Mouse (Mus musculus) B cell, adult 62 days (primary cell): Measurements from ENCODE around the gene Cyp24a1. TPM values are rescaled to one million over a fixed set of nuclear protein-coding genes. Genes with fewer than 3 reads are reported as not detected.

Experiments used
- total RNA-seq: library from RNA; stranded (reverse); gene quantifications from 4 replicates; pipeline ENCODE4 v1.2.4, GENCODE M21; 2023

Gene Cyp24a1
- total RNA-seq: not detected in 4 replicates

GRCm38 (mm10) chr2:170497091-170497566, at the start of gene Cyp24a1:
Cyp24a1 (minus strand) TSS chr2:170497145.

GRCm38 (mm10) chr2:170496154-170496930, 603 bp downstream of the Cyp24a1 start, which contains the start of gene Pfdn4:
Pfdn4 (plus strand) TSS chr2:170496428.

Other genes starting within 250 kb of the Cyp24a1 start
- 0.24 to 0.66 TPM in 2 of 4 replicates, not detected in the others for gene Bcas1, start 69.3 kb downstream of the Cyp24a1 start, total RNA-seq
- gene Pfdn4, start 717 bp downstream of the Cyp24a1 start, total RNA-seq: 17.6 to 20.7 TPM (median 19.3 TPM) in 4 replicates
- not detected in 4 replicates for gene 4930470P17Rik, start 104.9 kb upstream of the Cyp24a1 start, total RNA-seq
- not detected in 4 replicates for gene Dok5, start 234.7 kb upstream of the Cyp24a1 start, total RNA-seq